Mouse (Mus musculus) layer of hippocampus, adult 9-11 months (tissue): Measurements from ENCODE around the gene Mettl7a3.
"Not testable (repeated sequence)": the region's sequence is repeated elsewhere in the genome, so short reads cannot be mapped to it uniquely, and the experiment has no call there.

ENCODE experiments used
- DNase-seq: peaks from one replicate; pipeline ENCODE4 v3.0.0; 2022

Mettl7a3 gene

GRCm38 (mm10) chr15:100334629-100335028, at the start of gene Mettl7a3:
TSS of gene Mettl7a3 (plus strand) at chr15:100334929.
- no peak for DNase-seq

GRCm38 (mm10) chr15:100288980-100289379, 45.7 kb upstream of the Mettl7a3 start:
- no peak for DNase-seq

DNA sequence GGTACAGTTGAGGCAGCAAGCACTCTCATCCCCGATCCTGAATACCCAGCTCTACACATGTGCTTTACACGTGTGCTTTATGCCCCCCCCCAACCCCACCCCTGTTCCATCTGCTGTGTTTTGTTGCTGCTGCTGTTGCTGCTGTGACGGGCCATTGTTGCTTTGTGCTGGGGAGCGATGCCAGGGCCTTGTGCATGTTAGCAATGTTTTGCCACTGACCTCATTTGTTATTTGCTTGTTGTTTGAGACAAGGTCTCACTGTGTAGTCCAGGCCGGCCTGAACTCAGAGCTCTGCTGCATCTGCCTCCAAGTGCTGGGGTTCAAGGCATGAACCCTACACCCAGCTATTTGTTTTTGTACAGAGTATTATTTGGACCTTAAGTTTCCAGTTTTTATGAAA, 43.9 kb upstream of the Mettl7a3 start:
- DNase-seq: peak; percentile 84

DNA sequence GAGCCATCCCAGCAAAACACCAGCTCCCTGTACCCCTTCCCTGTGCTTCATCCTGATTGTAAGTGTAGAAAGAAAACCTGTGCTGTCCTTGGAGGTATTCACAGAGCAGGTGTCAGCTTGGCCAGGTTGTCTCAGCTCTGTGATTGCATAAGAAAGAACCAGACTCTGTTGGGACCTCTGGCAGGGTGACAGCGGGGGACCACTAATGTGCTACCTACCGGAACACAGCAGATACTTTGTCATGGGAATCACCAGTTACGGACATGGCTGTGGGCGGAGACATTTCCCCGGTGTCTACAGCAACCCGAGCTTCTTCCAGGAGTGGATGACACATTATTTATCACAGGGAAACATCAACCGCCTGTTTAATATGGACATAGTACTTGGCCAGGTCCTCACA, 42.4 kb upstream of the Mettl7a3 start:
- no peak for DNase-seq

- DNase-seq: no peak
These were observed 36.9 kb upstream of the Mettl7a3 start for GRCm38 (mm10) chr15:100297856-100298255.

GRCm38 (mm10) chr15:100300499-100300898, 34.2 kb upstream of the Mettl7a3 start:
- no peak for DNase-seq

- no peak for DNase-seq
These were observed 33.2 kb upstream of the Mettl7a3 start for GRCm38 (mm10) chr15:100301556-100301955.

DNA sequence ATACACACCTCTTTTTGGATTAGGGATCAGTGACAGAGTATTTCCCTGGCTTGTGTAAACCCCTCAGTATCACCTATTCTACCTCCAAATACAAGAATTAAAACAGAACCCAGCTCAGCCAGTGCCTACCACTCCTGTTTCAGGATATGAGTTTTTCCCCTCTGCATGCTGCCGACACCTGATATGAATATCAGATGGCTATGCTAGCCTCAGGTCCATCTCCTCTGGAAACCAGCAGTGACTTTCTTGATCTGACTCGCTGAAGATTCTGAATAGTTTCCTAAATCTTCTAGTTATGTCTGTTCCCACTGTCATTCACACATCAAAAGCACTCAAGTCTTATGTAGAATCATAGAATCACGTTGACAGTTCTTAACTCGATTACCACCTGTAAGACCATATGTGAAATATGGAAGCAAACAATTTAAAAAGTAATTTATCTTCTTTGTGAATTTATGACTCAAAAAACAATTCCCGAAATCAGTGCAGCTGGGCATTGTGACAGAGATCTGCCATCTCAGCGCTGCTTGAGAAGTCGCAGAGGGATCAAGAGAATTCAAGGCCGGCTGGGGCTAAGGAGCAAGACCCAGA, 31.2 kb upstream of the Mettl7a3 start:
- no peak for DNase-seq

DNA sequence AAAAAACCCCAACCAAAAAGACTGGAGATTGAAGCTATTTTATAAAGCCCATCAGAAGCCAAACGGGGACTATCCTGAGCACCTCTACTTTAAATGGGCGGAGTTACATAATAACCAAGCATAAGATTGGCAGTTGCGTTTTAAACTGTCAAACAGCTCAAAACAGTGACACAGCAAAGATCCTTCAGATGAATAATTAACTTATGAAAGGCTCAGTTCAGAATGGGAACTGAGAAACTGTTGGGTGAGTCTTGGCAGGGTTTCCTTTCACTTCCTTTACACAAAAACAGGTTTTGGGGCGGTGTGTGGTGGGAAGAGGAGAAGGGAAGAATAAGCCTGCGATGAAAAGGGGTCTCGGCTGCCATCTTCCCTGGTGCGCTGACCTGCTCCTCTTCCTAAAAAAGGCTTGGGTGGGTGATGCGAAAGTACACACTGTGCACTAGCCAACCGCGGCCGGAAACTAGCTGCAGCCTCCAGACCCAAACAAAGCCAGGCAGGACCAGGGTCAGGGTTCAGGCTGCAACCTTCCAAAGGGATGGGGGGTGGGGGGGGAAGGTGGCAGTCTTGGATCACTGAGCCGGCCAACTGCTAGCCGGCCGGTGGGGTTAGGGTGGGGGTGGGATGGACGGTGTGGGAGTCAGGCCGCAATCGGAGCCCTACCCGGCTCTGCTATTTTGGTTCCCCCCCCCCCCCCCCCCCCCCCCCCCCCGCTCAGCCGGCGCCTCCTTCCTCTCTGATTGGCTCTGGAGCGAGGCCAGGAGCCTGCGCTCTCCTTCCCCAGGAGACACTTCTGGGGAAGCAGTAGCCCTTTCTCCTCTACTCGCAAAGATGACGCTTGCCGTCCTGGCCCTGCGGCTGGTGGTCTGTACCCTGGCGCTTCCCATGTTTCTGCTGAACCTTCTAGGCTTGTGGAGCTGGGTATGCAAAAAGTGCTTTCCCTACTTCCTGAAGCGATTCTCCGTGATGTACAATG, 30.4 kb upstream of the Mettl7a3 start, which contains the start of gene Mettl7a1:
TSS of gene Mettl7a1 (plus strand) at position 122 of the 973 bp plus-strand sequence.
- peak; percentile 87 for DNase-seq

- DNase-seq: no peak
These were observed 28.5 kb upstream of the Mettl7a3 start for GRCm38 (mm10) chr15:100306201-100306600.

- not testable (repeated sequence) for DNase-seq
These were observed 27.2 kb upstream of the Mettl7a3 start for GRCm38 (mm10) chr15:100307438-100308096.

DNA sequence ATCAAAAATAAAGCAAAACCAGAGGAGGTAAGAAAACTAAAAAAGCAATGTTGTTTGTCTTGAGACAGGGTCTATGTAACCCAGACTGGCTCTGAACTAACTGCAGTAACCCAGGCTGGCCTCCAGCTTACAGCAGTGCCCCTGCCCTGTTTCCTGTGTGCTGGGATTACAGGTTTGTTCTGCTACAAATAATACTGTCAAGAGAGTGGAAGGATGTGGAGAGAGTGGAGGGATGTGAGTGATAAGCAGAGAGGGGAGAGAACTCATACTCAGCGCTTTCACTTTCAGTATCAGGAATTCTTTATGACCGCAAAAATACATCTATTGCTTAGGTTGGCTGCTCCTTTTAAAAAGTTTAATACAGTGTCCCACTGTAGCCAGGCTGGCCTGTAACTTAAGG, 22.4 kb upstream of the Mettl7a3 start:
- DNase-seq: no peak

- no peak for DNase-seq
These were observed 20.1 kb upstream of the Mettl7a3 start for GRCm38 (mm10) chr15:100314448-100315145.

DNA sequence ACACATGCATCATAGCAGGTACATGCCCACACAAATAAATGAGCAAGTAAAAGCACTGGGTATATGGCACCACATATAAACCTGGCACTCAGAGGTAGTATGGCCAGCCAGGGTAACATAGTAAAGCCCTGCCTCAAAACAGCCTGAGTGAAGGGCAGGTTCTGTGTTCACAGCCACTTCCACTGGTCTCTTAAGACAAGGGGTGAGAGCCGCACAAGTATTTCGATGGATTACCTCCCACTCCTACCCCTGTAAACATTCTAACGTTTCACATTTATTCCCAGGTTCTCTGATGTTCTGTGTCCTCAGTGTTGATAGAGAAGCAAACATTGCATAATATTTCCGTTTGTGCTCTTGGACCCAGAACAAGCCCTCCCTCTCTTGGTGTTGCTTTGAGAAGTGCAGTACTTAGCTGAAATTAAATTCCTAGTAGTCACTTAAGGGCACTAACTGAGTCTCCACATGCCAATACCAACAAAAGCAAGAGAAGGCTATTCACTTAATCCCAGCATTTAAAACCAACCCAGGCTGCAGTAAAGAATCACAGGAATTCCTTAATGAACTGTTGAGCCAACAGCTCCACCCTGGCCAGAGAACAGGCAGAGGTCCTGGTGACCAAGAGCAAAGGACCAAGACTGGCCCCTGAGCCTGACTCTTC, 16.6 kb upstream of the Mettl7a3 start:
- not testable (repeated sequence) for DNase-seq

DNA sequence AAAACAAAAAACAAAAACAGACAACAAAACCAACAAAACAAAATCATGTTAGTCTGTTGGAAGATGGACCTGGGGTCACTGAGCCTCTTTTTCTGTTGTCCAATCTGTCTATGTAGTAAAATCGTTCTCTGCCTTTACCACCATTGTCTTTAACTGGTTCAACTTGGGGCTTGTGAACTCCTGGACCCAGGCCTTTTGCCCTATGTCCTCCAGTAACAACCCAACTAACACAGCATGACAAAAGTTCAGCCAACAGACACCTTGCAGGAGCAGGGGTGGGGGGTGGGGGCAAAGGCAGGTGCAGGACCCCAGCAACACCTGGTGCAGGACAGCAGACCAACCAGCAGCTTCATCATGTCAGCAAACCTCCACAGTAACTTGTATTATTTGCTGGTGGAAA, 14.8 kb upstream of the Mettl7a3 start:
- no peak for DNase-seq

DNA sequence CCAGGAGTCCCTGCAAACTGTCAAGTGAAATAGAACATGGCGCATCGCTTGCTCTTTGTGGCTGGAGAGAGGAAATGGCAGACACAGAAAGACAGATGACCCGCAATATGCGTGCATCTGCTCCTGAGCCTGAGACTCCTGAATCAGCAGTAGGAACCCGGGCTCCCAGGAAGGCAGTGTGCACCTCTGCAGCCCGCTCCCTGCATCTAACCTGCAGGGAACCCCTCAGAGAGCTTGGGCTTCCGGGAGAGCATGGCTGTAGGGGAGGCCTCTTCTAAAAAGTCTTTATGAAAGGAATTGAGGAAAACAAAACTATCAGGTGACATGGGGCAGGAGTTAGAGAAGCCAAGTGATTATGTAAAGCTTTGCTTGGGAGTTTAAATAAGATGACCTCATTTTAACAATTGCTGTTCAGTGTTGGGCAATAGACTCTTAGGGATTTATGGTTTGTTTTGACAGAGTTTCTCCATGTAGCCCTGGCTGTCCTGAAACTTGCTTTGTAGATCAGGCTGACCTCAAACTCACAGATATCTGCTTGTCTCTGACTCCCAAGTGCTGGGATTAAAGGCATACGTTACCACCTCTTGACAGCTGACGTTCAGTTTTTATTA, 14.3 kb upstream of the Mettl7a3 start:
- no peak for DNase-seq

DNA sequence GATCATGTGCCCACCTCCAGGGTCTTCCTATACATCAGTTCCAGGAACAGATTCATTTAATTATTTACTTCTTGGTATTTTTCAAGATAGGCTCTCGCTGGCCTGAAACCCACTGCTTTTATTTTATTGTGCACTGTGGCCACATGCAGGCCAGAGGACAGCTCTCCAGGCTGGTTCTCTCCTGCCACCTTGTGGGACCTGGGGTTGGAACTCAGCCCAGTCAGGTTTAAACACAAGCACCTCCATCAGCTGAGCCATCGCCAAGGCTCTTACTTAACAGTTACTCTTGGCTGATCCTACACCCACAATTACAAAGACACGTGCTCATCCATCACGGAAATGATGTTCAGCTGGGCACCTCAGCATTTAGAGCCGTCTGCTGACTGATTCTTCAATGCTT, 13.6 kb upstream of the Mettl7a3 start:
- DNase-seq: no peak

GRCm38 (mm10) chr15:100324021-100324591, 10.6 kb upstream of the Mettl7a3 start:
- no peak for DNase-seq

GRCm38 (mm10) chr15:100325235-100325634, 9.5 kb upstream of the Mettl7a3 start:
- no peak for DNase-seq

DNA sequence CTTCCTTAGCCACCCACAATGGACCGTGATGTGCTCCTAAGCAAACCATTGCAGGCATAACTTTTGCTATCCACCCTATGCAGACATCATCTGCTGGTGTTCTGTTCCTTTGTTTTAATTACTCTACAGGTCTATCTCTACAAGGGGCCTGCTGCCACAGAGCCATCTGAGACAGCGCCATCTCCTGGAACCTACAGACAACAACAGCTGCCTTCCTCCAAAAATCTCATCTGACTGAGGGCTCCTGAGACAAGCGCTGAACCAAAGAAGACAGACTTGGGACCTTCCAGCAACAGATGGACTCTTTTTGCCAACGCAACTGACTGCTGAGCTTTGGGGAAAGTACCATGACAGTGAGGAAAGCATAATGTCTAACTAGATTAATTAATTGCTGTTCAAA, 6.6 kb upstream of the Mettl7a3 start:
- DNase-seq: not testable (repeated sequence)

DNA sequence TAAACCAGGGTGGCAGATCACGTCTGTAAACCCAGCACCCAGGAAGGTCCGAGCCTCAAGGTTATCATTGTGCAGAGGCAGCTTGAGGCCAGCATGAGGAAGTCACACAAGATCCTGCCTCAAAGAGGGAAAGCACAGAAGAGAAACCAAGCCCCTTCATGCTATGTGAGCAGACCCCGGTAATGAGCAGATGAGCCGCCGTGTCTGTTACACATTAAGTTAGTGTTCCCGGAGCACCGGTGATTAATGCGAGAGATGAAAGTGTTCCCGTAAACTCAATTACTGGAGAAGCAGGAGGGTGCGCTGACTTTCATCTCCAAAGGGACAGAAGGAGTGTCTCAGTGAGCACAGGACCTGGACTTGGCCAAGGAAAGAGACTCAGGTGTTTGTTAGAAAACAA, 5.4 kb upstream of the Mettl7a3 start:
- not testable (repeated sequence) for DNase-seq
